10 mouse cellular contexts compared by ENCODE assay signal in the genomic region with DNA sequence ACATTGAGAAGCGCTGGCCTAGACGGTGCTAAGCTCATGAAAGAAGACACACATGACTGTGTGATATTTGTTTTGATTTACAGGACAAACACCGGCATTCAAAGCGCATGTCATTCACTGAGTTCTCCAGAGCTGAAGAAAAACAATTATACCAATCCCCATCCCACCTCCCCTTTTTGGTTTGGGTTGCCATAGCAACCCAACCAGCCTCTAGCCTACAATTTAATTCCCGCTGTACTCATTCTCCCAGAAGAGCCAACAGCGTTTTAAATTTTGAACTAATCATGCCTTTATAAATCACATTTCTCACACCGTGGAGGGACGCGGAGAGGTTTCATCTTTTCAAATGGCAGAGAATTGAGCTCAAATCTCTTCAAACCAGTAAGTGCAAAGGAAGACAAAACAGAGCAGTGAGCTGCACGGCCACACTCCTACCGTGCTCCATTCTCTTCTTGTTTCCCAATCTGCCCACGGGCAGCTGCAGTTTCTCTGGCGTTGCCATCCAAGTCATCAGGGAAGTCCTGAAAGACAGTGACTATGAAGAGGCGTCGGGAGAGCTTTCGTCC. TPM values are rescaled to one million over a fixed set of nuclear protein-coding genes. Genes with fewer than 3 reads are reported as not detected.
A peak's percentile ranks its signal among the peaks of the same experiment; 100 is the strongest.
DNase-seq lines count a peak whose midpoint lies in the region; ATAC-seq and TF ChIP-seq lines count a peak whose summit lies in the region.
"Had no signal": no experiment of that assay in that cellular context is flagged by ENCODE, and none has a peak within 500 bp of the region (broad histone marks: within the 10 kb centered on the region; RNA-seq: fewer than 3 reads in every experiment).

No protein-coding gene starts in this region.

- H3K4me1 ChIP-seq in bone marrow, adult 2 months (ENCODE audit: control insufficient read depth, insufficient read depth, low read length): peaks cover 10% of the 10 kb centered on the region
- H3K4me1 ChIP-seq in embryonic facial prominence, embryonic 14.5 days (ENCODE audit: control insufficient read depth, insufficient read depth, low read length): no peaks in the 10 kb centered on the region
- peaks cover 17% of the 10 kb centered on the region for H3K4me1 ChIP-seq in midbrain, embryonic 16.5 days (ENCODE audit: control insufficient read depth, insufficient read depth, low read length)

- no peak overlapping the region for H3K9ac ChIP-seq in embryonic facial prominence, embryonic 14.5 days (ENCODE audit: low read depth, low read length)
- H3K9ac ChIP-seq in midbrain, embryonic 16.5 days (ENCODE audit: low read depth, low read length): no peak overlapping the region

- H3K9me3 ChIP-seq in embryonic facial prominence, embryonic 14.5 days (ENCODE audit: control insufficient read depth, low read length): no peaks in the 10 kb centered on the region
- H3K9me3 ChIP-seq in midbrain, embryonic 16.5 days (replicated peaks; ENCODE audit: control insufficient read depth, low read length, poor library complexity, severe bottlenecking): no peaks in the 10 kb centered on the region

- H3K4me2 ChIP-seq in embryonic facial prominence, embryonic 14.5 days (ENCODE audit: low read depth, low read length): no peak overlapping the region
- peak overlapping the region; percentile 58 for H3K4me2 ChIP-seq in midbrain, embryonic 16.5 days (ENCODE audit: low read length)

- no peak for TF ChIP-seq CTCF in bone marrow, adult 2 months (IDR thresholded peaks at IDR 0.05; ENCODE audit: control insufficient read depth, insufficient read depth, low read length)

- H3K4me3 ChIP-seq in bone marrow, adult 2 months (replicated peaks; ENCODE audit: control insufficient read depth, low read depth, low read length): peak overlapping the region; percentile 27
- no peak overlapping the region for H3K4me3 ChIP-seq in embryonic facial prominence, embryonic 14.5 days (ENCODE audit: low read depth, low read length)
- peak overlapping the region; percentile 28; the same call in 1 of the 2 replicates for H3K4me3 ChIP-seq in midbrain, embryonic 16.5 days (ENCODE audit: low read depth, low read length)

- H3K36me3 ChIP-seq in embryonic facial prominence, embryonic 14.5 days (ENCODE audit: control insufficient read depth, insufficient read depth, low read length): no peaks in the 10 kb centered on the region
- no peaks in the 10 kb centered on the region for H3K36me3 ChIP-seq in midbrain, embryonic 16.5 days (ENCODE audit: control insufficient read depth, insufficient read depth, low read length)

- no peaks in the 10 kb centered on the region for H3K27me3 ChIP-seq in embryonic facial prominence, embryonic 14.5 days (replicated peaks; ENCODE audit: control insufficient read depth, insufficient read depth, low read length)
- H3K27me3 ChIP-seq in midbrain, embryonic 16.5 days (ENCODE audit: control insufficient read depth, insufficient read depth, low read depth, low read length): no peaks in the 10 kb centered on the region

- DNase-seq in embryonic facial prominence, embryonic 14.5 days (ENCODE audit: low spot score): peak; percentile 18
- peak; percentile 31 to 64 for DNase-seq in layer of hippocampus, adult 18-20 months (ENCODE audit: low spot score in 2 of 2)
- DNase-seq in thymus, postnatal 4 days: no peak
- no peak for DNase-seq in spleen, adult 12 weeks (ENCODE audit: low spot score)
- no peak for DNase-seq in kidney, adult 9 months
- DNase-seq in urinary bladder, postnatal 25 days (ENCODE audit: low spot score): no peak
- DNase-seq: gastrocnemius, postnatal 14 days; lung, postnatal 10 days had no signal

- no peak for TF ChIP-seq POLR2A in bone marrow, adult 2 months (IDR thresholded peaks at IDR 0.05; ENCODE audit: borderline replicate concordance, control insufficient read depth, low read depth, low read length)

- WGBS in bone marrow, adult 2 months: 67% methylated on average over 16 of the region's 16 CpGs
- WGBS in embryonic facial prominence, embryonic 14.5 days: 56% methylated on average over 16 of the region's 16 CpGs
- 7% methylated on average over 16 of the region's 16 CpGs for WGBS in midbrain, embryonic 16.5 days

- 0 out of 2 replicates have a peak, but pooled peaks have one; percentile 33 for ATAC-seq in embryonic facial prominence, embryonic 14.5 days (ENCODE audit: low read depth)
- ATAC-seq in midbrain, embryonic 16.5 days: peak; percentile 88

- peak overlapping the region; percentile 12; the same call in 1 of the 2 replicates for H3K27ac ChIP-seq in bone marrow, adult 2 months (ENCODE audit: control insufficient read depth, insufficient read depth, low read depth, low read length, poor library complexity)
- H3K27ac ChIP-seq in embryonic facial prominence, embryonic 14.5 days (replicated peaks; ENCODE audit: low read depth, low read length): no peak overlapping the region
- H3K27ac ChIP-seq in midbrain, embryonic 16.5 days (ENCODE audit: low read length): peak overlapping the region; percentile 88

RNA-seq across cellular contexts. Expression of a gene that starts 6.5 kb away (rescaled TPM):
- polyA plus RNA-seq in bone marrow, adult 2 months (2011; ENCODE audit: insufficient read depth, insufficient read length, low replicate concordance, missing spikeins): 3.2 and 5.3 TPM in 2 replicates
- polyA plus RNA-seq in embryonic facial prominence, embryonic 14.5 days (2014; fragmentation: Nextera tagmentation; extraction: Ambion mirVana): 2.4 TPM in 2 replicates
- 1 to 10 TPM; 1.2 to 1.3 TPM for total RNA-seq in layer of hippocampus, adult 18-20 months (2021)
- 1.5 TPM in 2 replicates for polyA plus RNA-seq in midbrain, embryonic 16.5 days (2015; fragmentation: Nextera tagmentation; extraction: Ambion mirVana)

RNA-seq across cellular contexts. Expression of a gene that starts 18.8 kb away (rescaled TPM):
- 3.1 and 4.0 TPM in 2 replicates for polyA plus RNA-seq in bone marrow, adult 2 months (2011; ENCODE audit: insufficient read depth, insufficient read length, low replicate concordance, missing spikeins)
- polyA plus RNA-seq in embryonic facial prominence, embryonic 14.5 days (2014; fragmentation: Nextera tagmentation; extraction: Ambion mirVana): 13.8 and 15.4 TPM in 2 replicates
- total RNA-seq in layer of hippocampus, adult 18-20 months (2021): 10 to 100 TPM; 42.9 to 48.0 TPM
- 22.8 and 23.7 TPM in 2 replicates for polyA plus RNA-seq in midbrain, embryonic 16.5 days (2015; fragmentation: Nextera tagmentation; extraction: Ambion mirVana)

RNA-seq across cellular contexts. Expression of a gene that starts 35.9 kb away (rescaled TPM):
- 20.1 and 22.6 TPM in 2 replicates for polyA plus RNA-seq in bone marrow, adult 2 months (2011; ENCODE audit: insufficient read depth, insufficient read length, low replicate concordance, missing spikeins)
- 12.7 and 13.6 TPM in 2 replicates for polyA plus RNA-seq in embryonic facial prominence, embryonic 14.5 days (2014; fragmentation: Nextera tagmentation; extraction: Ambion mirVana)
- 1 to 10 TPM; 4.7 to 5.1 TPM for total RNA-seq in layer of hippocampus, adult 18-20 months (2021)
- polyA plus RNA-seq in midbrain, embryonic 16.5 days (2015; fragmentation: Nextera tagmentation; extraction: Ambion mirVana): 2.0 and 2.9 TPM in 2 replicates

RNA-seq across cellular contexts. Expression of a gene that starts 36.2 kb away (rescaled TPM):
- 22.6 and 24.5 TPM in 2 replicates for polyA plus RNA-seq in bone marrow, adult 2 months (2011; ENCODE audit: insufficient read depth, insufficient read length, low replicate concordance, missing spikeins)
- 39.6 and 46.0 TPM in 2 replicates for polyA plus RNA-seq in embryonic facial prominence, embryonic 14.5 days (2014; fragmentation: Nextera tagmentation; extraction: Ambion mirVana)
- 10 to 100 TPM; 50.0 to 54.8 TPM for total RNA-seq in layer of hippocampus, adult 18-20 months (2021)
- 44.0 and 46.2 TPM in 2 replicates for polyA plus RNA-seq in midbrain, embryonic 16.5 days (2015; fragmentation: Nextera tagmentation; extraction: Ambion mirVana)

RNA-seq across cellular contexts. Expression of a gene that starts 47.6 kb away (rescaled TPM):
- polyA plus RNA-seq in bone marrow, adult 2 months (2011; ENCODE audit: insufficient read depth, insufficient read length, low replicate concordance, missing spikeins): 3.4 and 5.6 TPM in 2 replicates
- 8.3 and 9.7 TPM in 2 replicates for polyA plus RNA-seq in embryonic facial prominence, embryonic 14.5 days (2014; fragmentation: Nextera tagmentation; extraction: Ambion mirVana)
- 1 to 10 TPM; 5.5 to 6.8 TPM for total RNA-seq in layer of hippocampus, adult 18-20 months (2021)
- polyA plus RNA-seq in midbrain, embryonic 16.5 days (2015; fragmentation: Nextera tagmentation; extraction: Ambion mirVana): 10.7 and 11.6 TPM in 2 replicates

Comparison
In these comparisons a context has a peak if more than half of its experiments do, and no peak if none do; other contexts are left out.
1. DNase-seq: peak in embryonic facial prominence, embryonic 14.5 days (single experiment) and layer of hippocampus, adult 18-20 months (2 of 2); none in thymus, postnatal 4 days (single experiment), spleen, adult 12 weeks (single experiment), kidney, adult 9 months (single experiment) and urinary bladder, postnatal 25 days (single experiment).